Mouse (Mus musculus) lung, adult 2 months (tissue): Measurements from ENCODE around the gene Opcml.

Experiments
- CTCF ChIP-seq: fragments of 200-500 bp; IDR thresholded peaks from 2 replicates; pipeline ENCODE4 v1.5.1; 2011; ENCODE audit warnings: mild to moderate bottlenecking, low read length, control low read depth; ENCODE audit not compliant: insufficient read depth
- POLR2A ChIP-seq: fragments of 200-500 bp; IDR thresholded peaks from 2 replicates; pipeline ENCODE4 v1.6.1; 2011; ENCODE audit warnings: low read depth, mild to moderate bottlenecking, control low read depth, low read length, borderline replicate concordance; ENCODE audit errors: extremely low read depth

DNA sequence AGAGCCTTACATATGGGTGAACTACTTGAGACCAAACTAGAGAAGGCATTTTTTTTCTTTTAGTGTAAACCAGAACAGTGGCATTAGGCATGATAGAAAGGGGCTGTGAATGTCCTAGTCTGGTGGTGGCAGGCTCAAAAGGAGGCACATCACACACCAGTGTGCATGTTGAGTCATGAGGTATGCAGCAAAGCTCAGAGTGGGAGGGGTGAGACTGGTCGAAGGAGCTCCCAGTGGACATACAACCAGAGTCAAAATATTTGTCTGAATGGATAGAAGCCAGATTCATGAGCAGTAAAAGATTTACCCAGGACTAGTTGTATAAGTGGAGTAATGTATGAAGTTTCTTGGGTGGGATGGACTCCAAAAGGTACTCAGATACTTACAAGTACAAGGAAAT is 31.9 kb upstream of the Opcml start:
- TF ChIP-seq CTCF (no peak), POLR2A (no peak)
